Mouse (Mus musculus): ENCODE data around the gene Cyp2f2.

GRCm38 (mm10) chr7:27153205-27153764 is 33.6 kb downstream of the Cyp2f2 start, which contains the start of gene Cyp2t4:
- TF ChIP-seq CTCF (IDR thresholded peaks at IDR 0.05; ENCODE audit: borderline replicate concordance, insufficient read depth, low read depth, low read length) (no peak), POLR2A (IDR thresholded peaks at IDR 0.05; ENCODE audit: borderline replicate concordance, insufficient read depth, low read length) (no peak)
